Mouse (Mus musculus) bone marrow, adult 2 months (tissue): ENCODE measurements around the gene Ctbp2. TPM values are rescaled to one million over a fixed set of nuclear protein-coding genes. Genes with fewer than 3 reads are reported as not detected.
A peak's percentile ranks its signal among the peaks of the same experiment; 100 is the strongest.

ENCODE experiments used
- H3K27ac ChIP-seq: fragments of 200-500 bp; 2 replicates; pipeline ENCODE4 v1.5.1; 2012; ENCODE audit warnings: low read depth, mild to moderate bottlenecking, control low read depth, inconsistent platforms, low read length; ENCODE audit not compliant: control insufficient read depth, poor library complexity, insufficient read depth
- H3K4me1 ChIP-seq: fragments of 200-500 bp; 2 replicates; pipeline ENCODE4 v1.6.1; 2011; ENCODE audit warnings: low read length; ENCODE audit not compliant: control insufficient read depth, insufficient read depth
- H3K4me3 ChIP-seq: fragments of 200-500 bp; replicated peaks from 2 replicates; pipeline ENCODE3; 2011; ENCODE audit warnings: mild to moderate bottlenecking, low read depth, low read length, control low read depth; ENCODE audit not compliant: control insufficient read depth
- CTCF ChIP-seq: fragments of 200-500 bp; IDR thresholded peaks from 2 replicates; pipeline ENCODE4 v1.5.1; 2011; ENCODE audit warnings: low read length, control low read depth; ENCODE audit not compliant: control insufficient read depth, insufficient read depth
- POLR2A ChIP-seq: fragments of 200-500 bp; IDR thresholded peaks from 2 replicates; pipeline ENCODE4 v1.6.1; 2011; ENCODE audit warnings: low read depth, mild to moderate bottlenecking, control low read depth, low read length, borderline replicate concordance; ENCODE audit not compliant: control insufficient read depth
- WGBS: fragments of 180-500 bp; shearing (Covaris S2); methylation state at CpG from one replicate; pipeline ENCODE4 v1.1.7; 2018; 5-methylcytosine and 5-hydroxymethylcytosine counted together
- polyA plus RNA-seq: library from polyadenylated mRNA; stranded (reverse); fragments of >200 nt; gene quantifications from 2 replicates; pipeline ENCODE4 v1.2.4, GENCODE M21; 2011; ENCODE audit warnings: low replicate concordance; ENCODE audit not compliant: missing spikeins, insufficient read depth, insufficient read length

Gene Ctbp2
- polyA plus RNA-seq, 1 experiment: 33.5 TPM

DNA sequence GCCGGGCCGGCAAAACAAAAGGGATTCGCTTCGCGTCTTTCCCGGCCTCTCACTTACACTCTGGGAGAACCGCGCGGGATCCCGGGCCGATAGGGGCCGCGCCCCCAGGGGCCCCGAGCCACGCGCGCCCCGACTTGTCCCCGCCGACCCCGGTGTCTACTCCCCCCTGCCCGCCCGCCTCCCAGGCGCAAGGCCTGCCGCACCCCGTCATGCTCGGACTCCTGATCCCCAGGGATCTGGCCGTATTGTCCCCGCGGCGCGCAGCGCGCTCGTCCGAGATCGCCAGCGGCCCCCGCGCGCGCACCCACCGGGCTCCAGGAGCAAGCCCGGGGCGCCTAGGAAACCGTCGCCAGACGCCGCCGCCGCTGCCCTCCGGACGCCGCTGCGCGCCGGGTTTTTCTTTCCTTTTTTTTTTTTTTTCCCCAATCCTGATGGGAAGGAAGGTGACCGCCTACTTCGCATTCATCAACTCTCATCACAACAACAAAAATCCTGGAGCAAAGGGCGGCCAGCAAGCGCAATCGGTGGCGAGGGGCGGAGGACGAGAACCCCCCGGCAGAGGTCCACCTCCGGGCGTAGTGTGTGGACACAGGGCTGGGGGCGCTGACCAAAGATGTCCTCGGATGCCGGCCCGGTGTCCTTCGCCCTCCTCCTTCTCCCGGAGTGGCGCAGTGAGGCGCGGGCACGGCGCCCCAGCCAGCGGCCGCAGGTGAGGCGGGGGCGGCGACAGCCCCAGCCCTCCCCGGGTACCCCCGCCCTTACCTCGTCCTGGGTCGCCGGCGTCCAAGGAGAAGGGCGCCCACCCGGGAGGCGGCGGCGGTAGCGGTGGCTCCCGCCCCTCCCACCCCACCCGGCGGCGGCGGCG is 1.5 kb downstream of the Ctbp2 start:
- H3K4me3 ChIP-seq: peak overlapping the region; percentile 69

DNA sequence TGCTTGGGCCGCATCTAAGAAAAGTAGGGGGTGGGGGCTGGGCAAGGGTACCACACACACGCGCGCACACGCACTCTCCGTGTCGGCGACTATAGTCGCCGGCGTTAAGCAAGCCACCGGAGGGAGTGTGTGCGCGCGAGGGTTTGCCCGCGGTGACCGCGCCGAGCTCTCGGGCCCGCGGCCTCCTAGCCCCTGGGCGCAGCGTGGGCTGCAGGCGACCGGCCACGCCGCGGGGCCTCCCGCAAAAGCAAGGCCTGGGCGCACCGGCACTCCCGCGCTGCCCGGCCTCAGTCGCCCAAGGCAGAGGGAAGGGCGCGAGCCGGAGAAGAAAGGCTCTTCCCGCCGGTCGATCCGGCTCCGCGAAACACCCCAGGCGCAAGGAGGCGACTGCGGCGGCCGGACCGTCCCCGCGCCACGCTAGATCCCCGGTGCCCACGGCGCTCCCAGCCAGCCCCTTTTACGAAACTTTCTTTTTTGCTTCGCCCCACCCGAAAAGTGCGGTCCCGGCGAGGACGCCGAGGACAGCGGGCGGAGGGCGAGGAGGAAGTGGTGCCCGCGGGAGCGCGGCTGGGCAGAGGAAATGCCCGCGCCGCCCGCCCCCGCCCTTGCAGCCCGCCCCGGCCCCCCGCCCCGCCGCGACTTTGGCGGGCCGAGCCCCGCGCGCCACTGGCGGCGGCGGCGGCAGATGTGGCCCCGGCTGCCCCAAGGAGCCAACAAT is 2.3 kb downstream of the Ctbp2 start:
- WGBS: 1% methylated on average over 92 of the region's 94 CpGs
- no peaks in the 10 kb centered on the region for H3K4me1 ChIP-seq

More for the DNA sequence above, 1.5 kb downstream of the Ctbp2 start:
- WGBS: 1% methylated on average over 96 of the region's 102 CpGs
- Histone ChIP-seq H3K4me1 (no peaks in the 10 kb centered on the region), H3K27ac (peak overlapping the region; percentile 69)
- no peak for TF ChIP-seq POLR2A
- no peak for TF ChIP-seq CTCF

DNA sequence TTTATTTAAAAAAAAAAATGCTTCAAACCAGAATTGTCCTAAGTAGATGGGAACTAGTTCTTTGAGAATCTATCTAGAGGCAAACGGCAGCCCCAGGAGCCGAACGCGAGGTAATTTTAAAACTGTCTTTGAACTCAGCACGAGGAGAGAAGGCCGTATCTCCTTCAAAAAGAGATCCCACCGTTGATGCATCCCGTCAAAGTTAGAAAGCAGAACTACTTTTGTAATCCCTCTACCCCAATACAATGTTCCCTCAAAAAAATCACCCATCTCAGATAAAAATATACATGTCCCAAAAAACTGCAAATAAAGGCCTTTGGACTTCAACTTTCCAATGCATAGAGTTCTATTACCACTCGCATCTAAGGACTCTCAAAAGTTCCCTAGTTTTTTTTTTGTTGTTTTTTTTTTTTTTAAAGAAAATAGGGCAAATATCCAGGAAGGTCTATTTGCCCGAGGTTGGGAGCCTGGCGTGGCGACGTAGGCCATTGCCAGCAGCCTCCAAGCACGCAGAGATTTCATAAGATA is 3.0 kb downstream of the Ctbp2 start:
- Histone ChIP-seq H3K4me1 (no peaks in the 10 kb centered on the region), H3K27ac (peak overlapping the region; percentile 85), H3K4me3 (peak overlapping the region; percentile 65)
- 24% methylated on average over 14 of the region's 14 CpGs for WGBS
- TF ChIP-seq POLR2A (no peak), CTCF (no peak)

More for the DNA sequence above, 2.3 kb downstream of the Ctbp2 start:
- Histone ChIP-seq H3K4me3 (peak overlapping the region; percentile 69), H3K27ac (peak overlapping the region; percentile 85)
- TF ChIP-seq CTCF (no peak), POLR2A (peak; percentile 18; the same call in 1 of the 2 replicates)

DNA sequence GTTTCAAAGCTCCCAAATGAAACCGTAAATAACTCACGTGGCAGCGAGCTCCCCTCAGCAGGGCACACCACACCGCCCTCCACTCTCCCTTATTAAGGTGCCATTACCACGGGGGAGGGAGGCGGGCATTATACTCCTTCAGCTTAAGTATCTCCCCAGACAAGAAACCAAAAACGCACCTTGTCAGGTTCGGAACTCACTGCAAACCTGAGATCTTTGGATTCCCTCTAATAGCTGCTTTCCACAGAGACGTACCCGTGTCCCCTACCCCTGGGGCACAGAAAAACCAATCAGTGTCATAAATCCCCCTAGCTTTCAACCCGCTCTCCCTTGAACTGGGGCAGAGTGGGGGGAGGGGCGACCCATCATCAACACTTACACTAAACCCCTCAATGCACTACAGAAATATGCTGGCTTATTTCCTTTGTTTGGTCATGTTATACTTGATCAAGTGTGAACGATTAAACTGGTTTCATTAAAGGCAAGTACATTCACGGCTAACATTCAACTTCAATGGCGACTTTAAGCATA is 3.9 kb downstream of the Ctbp2 start:
- WGBS: 74% methylated on average over 15 of the region's 15 CpGs
- TF ChIP-seq CTCF: no peak
- TF ChIP-seq POLR2A: no peak
- H3K4me1 ChIP-seq: no peaks in the 10 kb centered on the region

DNA sequence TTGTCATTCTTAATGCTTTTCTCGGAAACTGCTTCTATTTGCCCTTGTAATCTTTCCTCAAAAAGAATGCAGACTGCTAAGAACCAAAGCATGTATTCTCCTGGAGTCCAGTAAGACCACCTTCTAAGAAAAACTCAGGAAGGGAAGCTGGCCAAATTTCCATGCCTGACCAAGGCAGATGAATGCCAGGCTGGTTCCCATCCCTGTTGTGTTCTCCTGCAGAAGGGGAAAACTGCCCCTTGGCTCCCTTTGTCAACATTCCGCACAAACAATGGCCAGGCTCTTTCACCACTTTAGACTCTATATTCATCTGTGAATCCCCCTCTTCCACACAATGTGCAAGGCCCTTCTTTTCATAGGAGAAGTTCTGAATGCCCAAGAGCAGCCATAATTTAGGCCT is 6.3 kb downstream of the Ctbp2 start:
- TF ChIP-seq POLR2A: no peak
- Histone ChIP-seq H3K27ac (no peak overlapping the region), H3K4me3 (no peak overlapping the region), H3K4me1 (no peaks in the 10 kb centered on the region)
- WGBS: 77% methylated on average over 2 of the region's 2 CpGs

More for the DNA sequence above, 3.9 kb downstream of the Ctbp2 start:
- Histone ChIP-seq H3K27ac (no peak overlapping the region), H3K4me3 (no peak overlapping the region)

DNA sequence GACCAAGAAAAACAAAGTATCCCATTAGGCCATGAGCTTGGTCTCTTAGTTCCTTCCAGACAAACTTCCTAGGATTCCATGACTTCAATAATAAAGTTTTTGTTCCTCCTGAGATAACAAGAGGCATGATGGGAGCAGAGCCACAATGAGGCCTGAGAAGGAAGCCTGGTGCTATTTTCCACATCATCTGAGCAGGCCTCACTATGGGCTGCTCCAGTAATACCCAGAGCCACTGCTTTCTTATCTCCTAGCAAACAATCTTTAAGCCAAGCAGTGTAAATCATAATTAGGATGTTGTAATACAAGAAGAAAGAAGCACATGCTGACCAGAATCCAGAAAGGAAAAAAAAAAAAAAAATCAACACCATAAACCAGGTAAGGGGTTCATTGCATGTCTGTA is 7.6 kb downstream of the Ctbp2 start:
- no peaks in the 10 kb centered on the region for H3K4me1 ChIP-seq
- no peak for TF ChIP-seq POLR2A
- no peak for TF ChIP-seq CTCF
- no peak overlapping the region for H3K27ac ChIP-seq
- H3K4me3 ChIP-seq: no peak overlapping the region

DNA sequence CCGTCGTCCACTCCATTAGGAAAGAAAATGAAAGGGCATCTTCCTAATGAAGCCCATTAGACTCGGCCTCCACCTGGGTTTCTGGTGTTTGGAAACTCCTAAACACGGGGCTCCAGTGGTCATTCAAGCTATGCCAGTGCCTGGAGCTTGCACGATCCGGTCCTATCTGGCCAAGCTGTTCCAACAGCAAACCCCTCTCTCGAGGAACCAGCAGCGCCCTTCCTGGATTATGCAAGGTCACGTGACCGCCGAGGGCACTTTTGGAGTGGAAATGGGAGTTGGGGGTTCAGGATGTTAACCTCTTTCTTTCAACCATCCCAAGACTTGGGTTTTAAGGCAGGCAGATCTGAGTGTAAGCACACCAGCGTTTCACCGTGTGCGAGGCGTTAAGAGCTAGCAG is 8.3 kb downstream of the Ctbp2 start:
- Histone ChIP-seq H3K4me3 (peak overlapping the region; percentile 21), H3K4me1 (no peaks in the 10 kb centered on the region), H3K27ac (no peak overlapping the region)
- WGBS: 21% methylated on average over 15 of the region's 15 CpGs
- TF ChIP-seq CTCF (no peak), POLR2A (no peak)
